In genomic region chr9:14942143-14942720, GRCm38 (mm10) we compare ENCODE assay signal across 30 mouse cellular contexts. TPM values are rescaled to one million over a fixed set of nuclear protein-coding genes. Genes with fewer than 3 reads are reported as not detected.
A peak's percentile ranks its signal among the peaks of the same experiment; 100 is the strongest.
DNase-seq lines count a peak whose midpoint lies in the region; ATAC-seq and TF ChIP-seq lines count a peak whose summit lies in the region.
"Had no signal": no experiment of that assay in that cellular context is flagged by ENCODE, and none has a peak within 500 bp of the region (broad histone marks: within the 10 kb centered on the region; RNA-seq: fewer than 3 reads in every experiment).

No protein-coding gene starts in this region.

- H3K36me3 ChIP-seq in embryonic facial prominence, embryonic 14.5 days (ENCODE audit: control insufficient read depth, insufficient read depth, low read length) = no peaks in the 10 kb centered on the region
- no peaks in the 10 kb centered on the region for H3K36me3 ChIP-seq in embryonic facial prominence, embryonic 10.5 days (replicated peaks)
- H3K36me3 ChIP-seq in heart, embryonic 12.5 days = no peaks in the 10 kb centered on the region
- no peaks in the 10 kb centered on the region for H3K36me3 ChIP-seq in midbrain, postnatal 0 days (ENCODE audit: insufficient read depth, low read length)
- H3K36me3 ChIP-seq: embryonic facial prominence, embryonic 15.5 days; heart, embryonic 10.5 days; hindbrain, embryonic 12.5 days; hindbrain, embryonic 15.5 days had no signal

- TF ChIP-seq CTCF in brain, embryonic 14.5 days (IDR thresholded peaks at IDR 0.05; ENCODE audit: borderline replicate concordance, extremely low read depth, insufficient read depth, insufficient read length) = no peak
- TF ChIP-seq CTCF in midbrain, postnatal 0 days (IDR thresholded peaks at IDR 0.05) = no peak

- no peaks in the 10 kb centered on the region for H3K27me3 ChIP-seq in embryonic facial prominence, embryonic 14.5 days (replicated peaks; ENCODE audit: control insufficient read depth, insufficient read depth, low read length)
- H3K27me3 ChIP-seq in embryonic facial prominence, embryonic 10.5 days (replicated peaks; ENCODE audit: low read depth, poor library complexity, severe bottlenecking) = no peaks in the 10 kb centered on the region
- no peaks in the 10 kb centered on the region; the same call in 1 of the 2 replicates for H3K27me3 ChIP-seq in heart, embryonic 12.5 days (replicated peaks)
- H3K27me3 ChIP-seq in midbrain, postnatal 0 days (ENCODE audit: insufficient read depth, low read length) = no peaks in the 10 kb centered on the region
- H3K27me3 ChIP-seq: embryonic facial prominence, embryonic 15.5 days; hindbrain, embryonic 12.5 days; hindbrain, embryonic 15.5 days had no signal

- peak; percentile 24 for DNase-seq in embryonic facial prominence, embryonic 14.5 days (ENCODE audit: low spot score)
- no peak for DNase-seq in embryonic facial prominence, embryonic 10.5 days (ENCODE audit: low spot score)
- DNase-seq in heart, adult 11 months = peak; percentile 21
- peak; percentile 67 for DNase-seq in brain, embryonic 14.5 days (ENCODE audit: low read depth)
- DNase-seq in midbrain, postnatal 0 days (ENCODE audit: low spot score) = no peak
- DNase-seq in urinary bladder, postnatal 10 days (ENCODE audit: low spot score) = no peak
- DNase-seq: adrenal gland, postnatal 10 days; adrenal gland, postnatal 36 days; cerebellum, adult 11-12 months; cerebellum, adult 8-10 months; cerebellum, postnatal 10 days; cerebellum, postnatal 36 days; embryo, embryonic 11 days; gastrocnemius, postnatal 25 days; heart, adult 2 months had no signal

- H3K27ac ChIP-seq in embryonic facial prominence, embryonic 14.5 days (replicated peaks; ENCODE audit: low read depth, low read length) = no peak overlapping the region
- no peak overlapping the region for H3K27ac ChIP-seq in embryonic facial prominence, embryonic 10.5 days (replicated peaks)
- H3K27ac ChIP-seq in heart, embryonic 12.5 days (ENCODE audit: poor library complexity, severe bottlenecking) = no peak overlapping the region
- H3K27ac ChIP-seq in midbrain, postnatal 0 days (ENCODE audit: low read depth, low read length) = no peak overlapping the region
- H3K27ac ChIP-seq: embryonic facial prominence, embryonic 15.5 days; heart, adult 2 months; heart, embryonic 10.5 days; hindbrain, embryonic 12.5 days; hindbrain, embryonic 15.5 days had no signal

- H3K4me3 ChIP-seq in embryonic facial prominence, embryonic 14.5 days (ENCODE audit: low read depth, low read length) = no peak overlapping the region
- H3K4me3 ChIP-seq in embryonic facial prominence, embryonic 10.5 days = no peak overlapping the region
- H3K4me3 ChIP-seq in heart, embryonic 12.5 days = no peak overlapping the region
- no peak overlapping the region for H3K4me3 ChIP-seq in midbrain, postnatal 0 days (ENCODE audit: low read depth, low read length)
- H3K4me3 ChIP-seq: embryonic facial prominence, embryonic 15.5 days; heart, adult 2 months; heart, embryonic 10.5 days; hindbrain, embryonic 12.5 days; hindbrain, embryonic 15.5 days had no signal

- H3K4me2 ChIP-seq in embryonic facial prominence, embryonic 14.5 days (ENCODE audit: low read depth, low read length) = no peak overlapping the region
- no peak overlapping the region for H3K4me2 ChIP-seq in heart, embryonic 12.5 days
- H3K4me2 ChIP-seq in midbrain, postnatal 0 days (ENCODE audit: low read depth, low read length, poor library complexity, severe bottlenecking) = no peak overlapping the region
- H3K4me2 ChIP-seq: embryonic facial prominence, embryonic 15.5 days; hindbrain, embryonic 12.5 days; hindbrain, embryonic 15.5 days had no signal

- no peaks in the 10 kb centered on the region for H3K9me3 ChIP-seq in embryonic facial prominence, embryonic 14.5 days (ENCODE audit: control insufficient read depth, low read length)
- H3K9me3 ChIP-seq in embryonic facial prominence, embryonic 10.5 days = no peaks in the 10 kb centered on the region
- H3K9me3 ChIP-seq in heart, embryonic 12.5 days (replicated peaks) = no peaks in the 10 kb centered on the region
- no peaks in the 10 kb centered on the region for H3K9me3 ChIP-seq in midbrain, postnatal 0 days (ENCODE audit: low read length)
- H3K9me3 ChIP-seq: embryonic facial prominence, embryonic 15.5 days; heart, embryonic 10.5 days; hindbrain, embryonic 12.5 days; hindbrain, embryonic 15.5 days had no signal

- no peak overlapping the region for H3K9ac ChIP-seq in embryonic facial prominence, embryonic 14.5 days (ENCODE audit: low read depth, low read length)
- H3K9ac ChIP-seq in heart, embryonic 12.5 days = no peak overlapping the region
- H3K9ac ChIP-seq in midbrain, postnatal 0 days (replicated peaks; ENCODE audit: low read length, poor library complexity, severe bottlenecking) = no peak overlapping the region
- H3K9ac ChIP-seq: embryonic facial prominence, embryonic 15.5 days; hindbrain, embryonic 12.5 days; hindbrain, embryonic 15.5 days had no signal

- WGBS in embryonic facial prominence, embryonic 14.5 days = 44% methylated on average over 3 of the region's 3 CpGs
- 57% methylated on average over 3 of the region's 3 CpGs for WGBS in embryonic facial prominence, embryonic 10.5 days
- WGBS in heart, embryonic 12.5 days = 53% methylated on average over 3 of the region's 3 CpGs
- 29% methylated on average over 3 of the region's 3 CpGs for WGBS in midbrain, postnatal 0 days

- ATAC-seq in embryonic facial prominence, embryonic 14.5 days (ENCODE audit: low read depth) = peak; percentile 67; the same call in 1 of the 2 replicates
- no peak for ATAC-seq in heart, embryonic 12.5 days (ENCODE audit: insufficient number of reproducible peaks, low FRiP score)
- ATAC-seq in midbrain, postnatal 0 days (ENCODE audit: low FRiP score) = peak; percentile 34
- ATAC-seq: activated CD4-positive, CD25-positive, alpha-beta regulatory T cell, adult 4 months had no signal

- no peak for TF ChIP-seq POLR2A in brain, embryonic 14.5 days (IDR thresholded peaks at IDR 0.05; ENCODE audit: borderline replicate concordance, extremely low read depth, insufficient read depth, insufficient read length, poor library complexity, severe bottlenecking)

- H3K4me1 ChIP-seq in embryonic facial prominence, embryonic 14.5 days (ENCODE audit: control insufficient read depth, insufficient read depth, low read length) = no peaks in the 10 kb centered on the region
- H3K4me1 ChIP-seq in embryonic facial prominence, embryonic 10.5 days = no peaks in the 10 kb centered on the region
- H3K4me1 ChIP-seq in heart, embryonic 12.5 days (replicated peaks) = no peaks in the 10 kb centered on the region
- no peaks in the 10 kb centered on the region for H3K4me1 ChIP-seq in midbrain, postnatal 0 days (ENCODE audit: insufficient read depth, low read length)
- H3K4me1 ChIP-seq: embryonic facial prominence, embryonic 15.5 days; heart, embryonic 10.5 days; hindbrain, embryonic 12.5 days; hindbrain, embryonic 15.5 days had no signal

RNA-seq across cellular contexts. Expression of gene Izumo1r, which starts 38.5 kb away (rescaled TPM):
- 0.26 and 0.51 TPM in 2 replicates for polyA plus RNA-seq in embryonic facial prominence, embryonic 14.5 days (2014; fragmentation: Nextera tagmentation; extraction: Ambion mirVana)
- 0.15 TPM in 1 of 2 replicates, not detected in the other for polyA plus RNA-seq in embryonic facial prominence, embryonic 10.5 days (2016; fragmentation: Nextera tagmentation; extraction: Ambion mirVana)
- polyA plus RNA-seq in heart, embryonic 12.5 days (2016; fragmentation: Nextera tagmentation; extraction: Ambion mirVana) = not detected in 2 replicates
- polyA plus RNA-seq in brain, embryonic 14.5 days (2012; rRNA removed) = not detected in 2 replicates
- total RNA-seq in midbrain, postnatal 0 days (2014; rRNA removed) = not detected in 2 replicates
- not detected in 2 replicates for polyA plus RNA-seq in midbrain, postnatal 0 days (2015; fragmentation: Nextera tagmentation; extraction: Ambion mirVana)
- total RNA-seq: adrenal gland, adult 18-20 months; adrenal gland, postnatal 36 days; gastrocnemius, adult 8-10 months; gastrocnemius, postnatal 25 days; heart, adult 2 months; heart, postnatal 25 days; hematopoietic stem cell, adult 5-6 weeks had no signal
- polyA plus RNA-seq: cortical plate, adult 2 months; forebrain, embryonic 11.5 days; heart, embryonic 14.5 days; heart, postnatal 0 days; hindbrain, embryonic 12.5 days; hindbrain, embryonic 15.5 days; intestine, embryonic 14.5 days had no signal

Comparison
In these comparisons a context has a peak if more than half of its experiments do, and no peak if none do; other contexts are left out.
1. DNase-seq: peak in embryonic facial prominence, embryonic 14.5 days (single experiment), heart, adult 11 months (single experiment) and brain, embryonic 14.5 days (single experiment); none in embryonic facial prominence, embryonic 10.5 days (single experiment), midbrain, postnatal 0 days (single experiment) and urinary bladder, postnatal 10 days (single experiment).